Mouse (Mus musculus) thymus, postnatal 36 days (tissue): Measurements from ENCODE around the gene Jagn1.

Source experiments
- DNase-seq, 2 experiments: peaks; one replicate each; pipeline ENCODE4 v3.0.0; 2022; ENCODE audit warnings: mixed read lengths in 2 of 2

The Jagn1 gene

DNA sequence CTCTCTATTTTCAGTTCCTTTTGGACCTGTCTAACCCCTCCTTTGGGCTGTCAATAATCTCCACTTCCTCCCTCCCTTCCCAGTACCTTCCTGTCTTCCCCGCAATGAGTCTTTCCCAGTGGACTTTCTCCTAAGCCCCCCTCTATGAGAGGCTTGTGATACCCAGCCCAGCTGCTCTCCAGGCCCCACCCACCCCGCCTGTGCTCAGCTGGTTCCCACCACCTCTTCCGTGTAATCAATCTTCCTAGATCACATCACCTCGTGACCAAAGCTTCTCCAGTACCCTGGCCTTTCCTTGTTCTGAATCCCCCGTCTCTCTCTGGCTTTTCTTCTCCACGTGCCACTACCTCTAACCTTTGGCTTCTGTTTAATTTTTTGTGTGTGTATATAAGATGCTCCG lies 35.0 kb downstream of the Jagn1 start:
- no peak for DNase-seq

DNA sequence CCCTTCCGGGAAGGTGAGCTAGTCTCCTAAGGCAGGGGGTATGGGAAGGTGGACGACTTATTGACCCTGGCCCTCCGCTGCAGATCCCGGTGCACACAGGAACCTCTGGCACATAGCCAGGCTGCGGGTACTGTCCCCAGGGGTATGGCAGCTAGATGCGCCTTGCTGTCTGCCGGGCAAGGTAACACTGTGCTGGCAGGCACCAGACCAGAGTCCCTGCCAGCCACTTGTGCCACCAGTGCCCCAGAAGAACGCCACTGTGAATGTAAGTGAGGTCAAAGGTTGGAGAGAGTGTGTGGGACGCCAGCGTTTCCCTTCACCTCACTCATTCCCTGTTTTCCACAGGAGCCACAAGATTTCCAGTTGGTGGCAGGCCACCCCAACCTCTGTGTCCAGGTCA lies 36.5 kb downstream of the Jagn1 start:
- no peak for DNase-seq

DNA sequence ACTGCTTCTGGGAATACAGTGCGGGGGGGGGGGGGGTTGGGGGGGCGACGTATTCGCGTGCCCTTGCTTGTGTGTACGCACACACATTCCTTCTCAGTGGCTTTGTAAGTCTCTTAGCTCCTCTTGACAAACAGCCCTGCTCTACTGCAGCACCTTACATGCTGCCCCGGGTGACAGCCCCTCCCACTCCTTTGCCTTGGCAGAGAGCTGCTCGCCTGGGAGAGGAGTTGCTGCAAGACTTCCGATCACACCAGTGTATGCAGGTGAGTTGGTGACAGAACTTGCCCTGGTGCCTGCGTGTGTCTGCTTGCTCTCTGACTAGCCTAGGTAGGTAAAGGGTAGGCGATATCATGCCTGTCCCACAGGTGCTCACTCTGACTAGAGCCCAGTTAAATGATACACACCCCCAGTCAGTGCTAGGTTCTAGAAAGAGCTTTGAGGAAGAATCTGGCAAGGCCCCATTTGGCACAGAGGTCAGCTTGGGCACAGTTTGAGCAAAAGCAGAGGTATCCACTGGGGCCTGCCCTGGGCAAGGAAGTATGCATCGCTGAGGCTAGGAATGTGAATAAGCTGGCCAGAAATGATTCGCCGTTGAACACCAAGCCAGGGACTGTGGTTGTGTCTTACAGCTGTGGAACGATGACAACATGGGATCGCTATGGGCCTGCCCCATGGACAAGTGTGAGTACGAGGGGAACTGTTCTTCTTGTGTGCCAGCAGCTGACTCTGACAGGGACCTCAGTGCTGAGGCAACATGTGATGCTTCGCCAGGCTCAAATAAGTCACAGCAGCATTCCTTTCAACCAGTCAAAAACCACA lies 38.4 kb downstream of the Jagn1 start:
- DNase-seq, result no peak

DNA sequence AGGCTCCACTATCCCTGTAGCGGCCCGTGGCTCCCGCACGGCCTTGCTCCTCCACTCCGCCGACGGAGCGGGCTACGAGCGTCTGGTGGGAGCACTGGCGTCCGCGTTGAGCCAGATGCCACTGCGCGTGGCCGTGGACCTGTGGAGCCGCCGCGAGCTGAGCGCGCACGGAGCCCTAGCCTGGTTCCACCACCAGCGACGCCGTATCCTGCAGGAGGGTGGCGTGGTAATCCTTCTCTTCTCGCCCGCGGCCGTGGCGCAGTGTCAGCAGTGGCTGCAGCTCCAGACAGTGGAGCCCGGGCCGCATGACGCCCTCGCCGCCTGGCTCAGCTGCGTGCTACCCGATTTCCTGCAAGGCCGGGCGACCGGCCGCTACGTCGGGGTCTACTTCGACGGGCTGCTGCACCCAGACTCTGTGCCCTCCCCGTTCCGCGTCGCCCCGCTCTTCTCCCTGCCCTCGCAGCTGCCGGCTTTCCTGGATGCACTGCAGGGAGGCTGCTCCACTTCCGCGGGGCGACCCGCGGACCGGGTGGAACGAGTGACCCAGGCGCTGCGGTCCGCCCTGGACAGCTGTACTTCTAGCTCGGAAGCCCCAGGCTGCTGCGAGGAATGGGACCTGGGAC lies 40.2 kb downstream of the Jagn1 start:
- DNase-seq, result peak in 1 of 2 experiments; percentile 52

DNA sequence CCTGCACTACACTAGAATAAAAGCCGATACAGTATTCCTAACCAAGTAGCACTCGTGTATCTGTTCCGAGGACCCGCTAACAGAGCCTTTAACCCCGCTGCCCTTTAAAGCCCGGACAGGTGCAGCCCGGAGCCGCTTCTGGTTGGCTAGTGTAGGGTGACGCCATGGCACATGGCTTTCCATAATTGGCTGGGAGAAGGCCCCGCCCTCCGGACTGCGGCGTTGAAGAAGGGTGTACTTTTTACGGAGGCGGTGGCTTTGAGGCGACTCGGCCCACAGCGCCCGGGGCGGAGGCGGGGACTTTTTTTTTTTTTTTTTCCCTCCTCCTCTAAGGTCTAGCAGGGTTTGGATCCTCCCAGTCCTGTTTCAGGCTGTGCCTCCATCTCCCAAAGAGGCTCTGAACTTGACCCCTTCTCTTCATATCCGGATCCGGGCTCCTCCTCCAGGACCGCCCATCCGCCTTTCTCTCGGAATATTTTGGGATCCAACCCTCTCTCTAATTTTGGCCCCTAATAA lies 40.8 kb downstream of the Jagn1 start, which contains the start of gene Creld1:
Gene Creld1 (plus strand): TSS at position 198 of the 516 bp plus-strand sequence.
- peak; percentile 88 to 93 for DNase-seq

DNA sequence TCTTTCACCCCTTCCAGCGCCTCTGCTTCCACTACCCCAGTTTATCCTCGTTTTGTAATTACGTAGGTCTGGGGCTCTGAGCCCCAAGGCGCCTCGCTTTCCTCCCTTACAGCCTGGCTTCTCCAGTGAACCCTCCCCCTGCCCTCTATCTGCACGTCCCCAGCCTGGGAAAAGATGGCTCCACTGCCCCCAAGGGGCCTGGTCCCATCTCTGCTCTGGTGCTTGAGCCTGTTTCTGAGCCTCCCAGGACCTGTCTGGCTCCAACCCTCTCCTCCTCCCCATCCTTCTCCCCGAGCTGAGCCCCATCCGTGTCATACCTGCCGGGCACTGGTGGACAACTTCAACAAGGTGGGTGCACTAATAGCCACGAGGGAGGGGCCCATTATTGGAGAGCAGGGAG lies 41.4 kb downstream of the Jagn1 start:
- peak in 1 of 2 experiments; percentile 39 for DNase-seq

DNA sequence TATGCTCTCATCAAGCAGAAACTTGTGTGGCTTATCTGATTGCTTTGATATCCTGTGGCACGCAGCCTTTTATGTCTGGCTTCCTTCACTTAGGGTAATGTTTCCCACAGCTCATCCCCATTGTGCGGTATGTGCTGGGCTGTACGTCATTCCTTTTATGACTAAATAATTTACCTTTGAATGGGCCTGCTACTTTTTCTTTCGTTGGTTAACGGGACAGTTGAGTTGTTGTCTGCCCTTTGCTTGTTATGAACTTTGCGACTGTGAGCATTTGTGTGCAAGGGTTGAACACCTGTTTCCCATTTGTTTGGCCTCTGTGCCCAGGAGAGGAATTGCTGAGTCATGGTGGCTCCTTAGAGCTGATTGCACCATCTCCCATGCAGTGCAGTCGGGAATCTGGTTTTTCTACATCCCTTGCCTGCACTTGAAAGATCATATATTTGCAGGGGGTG lies 44.8 kb downstream of the Jagn1 start:
- no peak for DNase-seq

DNA sequence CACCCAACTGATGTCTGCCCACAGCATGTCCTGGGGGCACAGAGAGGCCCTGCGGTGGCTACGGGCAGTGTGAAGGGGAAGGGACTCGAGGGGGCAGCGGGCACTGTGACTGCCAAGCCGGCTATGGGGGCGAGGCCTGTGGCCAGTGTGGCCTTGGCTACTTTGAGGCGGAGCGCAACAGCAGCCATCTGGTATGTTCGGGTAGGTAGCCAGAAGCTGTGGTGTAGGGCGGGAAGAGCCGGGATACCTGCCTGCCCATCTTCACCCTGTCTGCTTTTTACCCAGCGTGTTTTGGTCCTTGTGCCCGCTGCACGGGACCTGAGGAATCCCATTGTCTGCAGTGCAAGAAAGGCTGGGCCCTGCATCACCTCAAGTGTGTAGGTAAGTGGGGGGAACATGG lies 47.0 kb downstream of the Jagn1 start:
- no peak for DNase-seq

DNA sequence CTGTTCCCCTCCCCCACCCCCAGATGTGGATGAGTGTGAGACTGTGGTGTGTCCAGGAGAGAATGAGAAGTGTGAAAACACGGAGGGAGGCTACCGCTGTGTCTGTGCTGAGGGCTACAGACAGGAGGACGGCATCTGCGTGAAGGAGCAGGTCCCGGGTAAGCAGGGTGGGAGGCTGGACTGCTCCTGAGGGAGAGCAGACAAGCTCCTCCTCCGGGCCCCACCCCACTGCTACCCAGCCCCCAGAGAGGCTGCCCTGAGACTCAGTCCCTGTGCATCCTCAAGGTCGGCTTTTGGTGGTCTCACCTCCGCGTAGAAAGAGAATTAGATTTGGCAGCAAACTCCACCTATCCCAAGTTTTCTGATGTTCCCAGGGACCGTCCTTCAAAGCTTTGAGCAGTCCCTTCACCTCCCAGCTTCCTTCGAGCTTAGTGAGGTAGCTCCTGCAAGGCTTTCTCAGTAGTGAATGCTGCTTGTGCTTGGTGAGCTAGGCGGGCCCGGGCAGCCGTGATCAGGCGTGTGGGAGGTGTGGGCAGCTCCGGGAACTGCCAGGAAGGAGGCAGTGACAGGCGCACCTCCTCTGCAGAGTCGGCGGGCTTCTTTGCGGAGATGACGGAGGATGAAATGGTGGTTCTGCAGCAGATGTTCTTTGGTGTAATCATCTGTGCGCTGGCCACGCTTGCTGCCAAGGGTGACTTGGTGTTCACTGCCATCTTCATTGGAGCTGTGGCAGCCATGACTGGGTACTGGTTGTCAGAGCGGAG lies 49.9 kb downstream of the Jagn1 start:
- no peak for DNase-seq

DNA sequence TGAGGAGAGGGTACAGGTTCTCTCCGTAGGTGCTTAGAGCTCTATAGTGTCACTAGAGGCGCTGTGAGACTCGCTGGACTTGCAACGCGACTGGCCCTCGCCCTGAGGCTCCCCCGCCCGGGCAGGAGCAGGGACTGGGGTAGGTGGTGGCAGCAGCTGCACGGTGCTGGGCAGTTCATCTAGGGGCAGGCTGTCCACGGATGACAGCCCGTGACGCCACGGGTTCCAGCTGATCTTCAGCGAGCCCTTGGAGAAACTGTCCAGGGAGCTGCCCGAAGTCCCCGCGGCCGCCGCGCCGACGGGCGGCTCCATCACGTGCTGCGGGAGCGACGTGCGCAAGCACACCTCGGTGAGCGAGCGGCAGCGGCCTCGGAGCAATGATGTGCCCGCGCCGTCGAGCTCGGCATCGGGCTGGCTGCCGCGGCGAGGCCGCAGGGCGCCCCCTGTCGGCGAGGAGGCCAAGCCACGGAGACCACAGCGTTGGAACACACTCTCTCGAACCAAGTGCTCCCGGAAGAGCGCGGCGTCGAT lies 52.0 kb downstream of the Jagn1 start:
- peak; percentile 84 to 87 for DNase-seq

DNA sequence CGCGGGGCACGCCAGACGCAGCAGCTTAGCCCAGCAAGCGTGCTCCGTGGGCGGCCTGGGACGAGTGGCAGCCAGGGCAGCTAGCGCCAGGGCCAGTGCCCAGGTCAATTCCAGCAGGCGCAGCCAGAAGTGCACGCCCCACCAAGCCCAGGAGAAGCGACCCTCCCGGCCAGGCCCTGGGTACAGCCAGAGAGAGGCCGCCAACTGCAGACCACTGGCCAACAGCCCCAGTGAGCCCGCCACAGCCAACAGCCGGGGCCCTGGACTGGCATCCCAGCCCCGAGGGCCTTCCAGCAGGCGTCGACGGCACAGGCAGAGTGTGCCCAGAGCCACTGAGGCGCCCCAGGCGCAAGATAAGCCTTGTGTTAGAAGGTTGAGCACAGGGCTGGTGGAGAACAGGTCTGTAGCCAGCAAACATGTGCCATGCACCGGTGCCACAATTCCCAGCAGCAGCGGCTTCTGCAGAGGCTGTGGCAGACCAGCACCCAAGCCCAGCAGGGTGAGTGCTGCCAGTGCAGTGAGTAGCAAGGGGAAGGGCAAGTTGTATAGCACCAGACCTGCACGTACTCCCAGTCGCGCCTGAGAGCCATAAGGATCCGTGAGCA lies 52.8 kb downstream of the Jagn1 start:
- DNase-seq, result peak in 1 of 2 experiments; percentile 32
